Mouse (Mus musculus) midbrain, embryonic 16.5 days (tissue): ENCODE data around the gene Hdac9. TPM values are rescaled to one million over a fixed set of nuclear protein-coding genes. Genes with fewer than 3 reads are reported as not detected.

Experiments used
- ATAC-seq: fragments of 200-750 bp; cut with Nextera tagmentation; 2 replicates; pipeline ENCODE4 v1.8.0; 2017; ENCODE audit warnings: moderate TSS enrichment
- H3K27ac ChIP-seq: fragments of 300-500 bp; sonication (generic); 2 replicates; pipeline ENCODE4 v1.5.1; 2014; ENCODE audit warnings: mild to moderate bottlenecking, low read length, mixed read lengths
- H3K27me3 ChIP-seq: fragments of 300-500 bp; sonication (generic); 2 replicates; pipeline ENCODE4 v1.6.1; 2014; ENCODE audit warnings: low read depth, low read length, mixed read lengths; ENCODE audit not compliant: control insufficient read depth, insufficient read depth
- H3K36me3 ChIP-seq: fragments of 300-500 bp; sonication (generic); 2 replicates; pipeline ENCODE4 v1.6.1; 2014; ENCODE audit warnings: mild to moderate bottlenecking, low read length, moderate library complexity, mixed read lengths; ENCODE audit not compliant: control insufficient read depth, insufficient read depth
- H3K4me1 ChIP-seq: fragments of 300-500 bp; sonication (generic); 2 replicates; pipeline ENCODE4 v1.6.1; 2014; ENCODE audit warnings: mild to moderate bottlenecking, low read length, mixed read lengths; ENCODE audit not compliant: control insufficient read depth, insufficient read depth
- H3K4me2 ChIP-seq: fragments of 300-500 bp; sonication (generic); 2 replicates; pipeline ENCODE4 v1.6.1; 2014; ENCODE audit warnings: mild to moderate bottlenecking, low read length, mixed read lengths
- H3K4me3 ChIP-seq: fragments of 300-500 bp; sonication (generic); 2 replicates; pipeline ENCODE4 v1.5.1; 2014; ENCODE audit warnings: low read depth, mild to moderate bottlenecking, low read length, moderate library complexity, mixed read lengths
- H3K9ac ChIP-seq: fragments of 300-500 bp; sonication (generic); 2 replicates; pipeline ENCODE4 v1.6.1; 2014; ENCODE audit warnings: low read depth, low read length, mixed read lengths
- H3K9me3 ChIP-seq: fragments of 300-500 bp; sonication (generic); replicated peaks from 2 replicates; pipeline ENCODE4 v1.6.1; 2014; ENCODE audit warnings: mild to moderate bottlenecking, low read length, mixed read lengths; ENCODE audit not compliant: control insufficient read depth, poor library complexity, severe bottlenecking
- WGBS: fragments of 180-500 bp; shearing (Covaris S2); extraction: QIAGEN DNeasy Blood & Tissue Kit; methylation state at CpG from one replicate; pipeline ENCODE4 v1.1.7; 2014; 5-methylcytosine and 5-hydroxymethylcytosine counted together
- polyA plus RNA-seq: library from polyadenylated mRNA; unstranded; fragments of >200 nt; fragmentation: Nextera tagmentation; extraction: Ambion mirVana; gene quantifications from 2 replicates; pipeline ENCODE4 v1.2.1, GENCODE M21; 2015

The Hdac9 gene
- polyA plus RNA-seq, 1 experiment from 2014 or later: 12.6 TPM

DNA sequence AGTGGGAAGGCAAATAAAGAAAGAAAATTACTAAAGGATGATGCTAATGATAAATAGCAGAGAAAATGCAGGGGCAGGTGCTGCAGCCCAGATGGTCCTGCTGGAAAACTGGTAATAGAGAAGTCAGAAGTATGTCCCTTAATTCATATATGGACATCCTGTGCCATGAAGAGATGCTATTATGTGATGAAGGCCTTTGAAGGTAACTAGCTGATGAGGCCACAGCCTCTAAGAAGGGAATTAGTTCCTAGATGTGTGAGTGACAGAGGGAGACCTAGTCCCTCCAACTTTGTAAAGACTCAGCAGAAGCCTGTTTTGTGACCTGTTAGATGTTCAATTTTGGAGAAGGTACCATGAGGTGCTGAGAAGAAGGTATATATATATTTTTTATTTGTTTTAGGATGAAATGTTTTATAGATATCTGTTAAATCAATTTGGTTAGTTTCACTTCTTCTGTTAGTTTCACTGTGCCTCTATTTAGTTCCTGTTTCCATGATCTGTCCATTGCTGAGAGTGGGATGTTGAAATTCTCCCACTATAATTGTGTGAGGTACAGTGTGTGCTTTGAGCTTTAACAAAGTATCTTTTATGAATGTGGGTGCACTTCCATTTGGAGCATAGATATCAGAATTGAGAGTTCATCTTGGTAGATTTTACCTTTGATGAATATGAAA lies 721.6 kb downstream of the Hdac9 start:
- Histone ChIP-seq H3K27ac (no peak overlapping the region), H3K27me3 (no peaks in the 10 kb centered on the region), H3K9ac (no peak overlapping the region), H3K36me3 (no peaks in the 10 kb centered on the region), H3K9me3 (no peaks in the 10 kb centered on the region), H3K4me1 (no peaks in the 10 kb centered on the region), H3K4me3 (no peak overlapping the region), H3K4me2 (no peak overlapping the region)
- ATAC-seq: no peak

DNA sequence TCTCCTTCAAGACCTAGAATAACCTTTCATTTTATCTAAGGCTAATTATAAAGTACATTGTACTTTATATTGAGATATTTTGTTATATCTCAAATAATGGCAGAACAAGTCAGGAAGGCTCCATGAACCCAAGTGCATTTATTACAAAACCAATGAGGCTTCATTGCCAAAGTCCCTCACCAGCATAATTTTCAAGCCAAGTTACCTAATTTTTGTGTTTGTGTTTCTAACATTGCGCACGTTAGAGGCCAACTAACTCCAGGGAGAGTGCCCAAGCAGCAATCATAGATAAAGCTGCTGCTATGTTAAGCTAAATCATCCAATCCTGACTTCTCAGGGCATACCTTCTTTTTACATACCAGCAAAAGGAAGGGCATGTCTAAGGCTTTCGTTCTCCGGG lies 722.8 kb downstream of the Hdac9 start:
- Histone ChIP-seq H3K4me2 (no peak overlapping the region), H3K9me3 (no peaks in the 10 kb centered on the region), H3K9ac (no peak overlapping the region), H3K27ac (no peak overlapping the region), H3K4me1 (no peaks in the 10 kb centered on the region), H3K4me3 (no peak overlapping the region), H3K27me3 (no peaks in the 10 kb centered on the region), H3K36me3 (no peaks in the 10 kb centered on the region)
- WGBS: 93% methylated on average over 4 of the region's 4 CpGs
- no peak for ATAC-seq

DNA sequence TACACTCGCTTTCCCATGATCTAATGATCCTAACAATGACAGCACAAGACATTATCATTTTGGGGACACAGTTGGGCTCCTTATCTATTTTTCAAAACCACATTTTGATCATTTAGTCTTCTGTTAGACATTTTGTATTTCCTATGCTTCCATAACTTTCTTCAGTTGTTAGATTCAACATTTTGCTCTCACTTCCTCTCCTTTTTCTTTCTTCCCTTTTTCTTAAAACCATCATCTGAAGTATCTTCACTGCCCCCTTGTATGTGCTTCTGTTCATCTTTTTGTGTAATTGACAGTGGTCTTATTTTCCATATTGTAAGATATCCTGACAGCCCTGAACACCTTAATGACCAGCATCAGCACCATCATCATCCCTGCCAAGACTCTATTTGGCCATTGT lies 725.6 kb downstream of the Hdac9 start:
- Histone ChIP-seq H3K4me1 (no peaks in the 10 kb centered on the region), H3K27ac (no peak overlapping the region), H3K4me3 (no peak overlapping the region), H3K4me2 (no peak overlapping the region), H3K36me3 (no peaks in the 10 kb centered on the region), H3K9me3 (no peaks in the 10 kb centered on the region), H3K27me3 (no peaks in the 10 kb centered on the region), H3K9ac (no peak overlapping the region)
- ATAC-seq: no peak
- 97% methylated on average over 1 of the region's 1 CpGs for WGBS

DNA sequence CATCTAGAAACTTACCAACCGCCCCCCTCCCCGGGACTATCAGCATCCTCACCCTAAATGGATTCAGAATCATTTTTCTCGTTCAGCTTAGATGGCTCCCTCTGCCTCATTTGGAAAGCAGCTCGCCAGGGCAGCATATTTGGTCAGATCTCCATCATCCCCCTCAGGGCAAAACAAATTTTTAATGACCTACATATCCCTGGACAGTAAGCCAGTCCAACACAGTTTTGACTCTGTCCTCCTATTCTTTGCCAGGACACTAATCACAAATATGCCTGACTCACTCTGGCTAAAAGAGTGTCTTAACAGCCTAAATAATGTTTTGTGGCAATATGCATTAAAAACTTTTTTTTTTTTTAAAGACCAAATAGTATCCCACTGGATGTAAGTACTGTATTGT lies 738.0 kb downstream of the Hdac9 start:
- H3K4me1 ChIP-seq: no peaks in the 10 kb centered on the region
- no peak overlapping the region for H3K27ac ChIP-seq
- no peaks in the 10 kb centered on the region for H3K27me3 ChIP-seq
- H3K4me2 ChIP-seq: no peak overlapping the region
- WGBS: 76% methylated on average over 4 of the region's 4 CpGs
- H3K4me3 ChIP-seq: no peak overlapping the region
- no peaks in the 10 kb centered on the region for H3K36me3 ChIP-seq
- ATAC-seq: no peak
- H3K9me3 ChIP-seq: no peaks in the 10 kb centered on the region
- H3K9ac ChIP-seq: no peak overlapping the region

DNA sequence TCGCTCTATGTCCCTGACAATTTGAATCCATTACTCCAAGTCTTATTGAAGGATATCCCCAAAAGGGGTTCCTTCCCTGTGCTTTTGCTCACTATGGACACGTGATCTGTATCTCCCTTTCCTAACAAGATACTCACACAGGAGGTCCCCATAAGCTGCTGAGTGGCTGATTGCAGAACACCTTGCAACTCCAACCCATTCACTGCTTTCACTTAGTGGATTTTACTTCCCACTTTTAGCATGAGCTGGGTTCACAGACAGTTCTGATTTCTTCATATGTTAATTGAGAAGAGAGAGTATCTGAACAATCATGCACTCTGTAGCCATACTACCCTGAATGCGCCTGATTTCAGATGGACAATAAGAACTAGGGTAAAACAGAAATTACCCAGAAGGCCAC lies 740.1 kb downstream of the Hdac9 start:
- Histone ChIP-seq H3K4me3 (no peak overlapping the region), H3K4me1 (no peaks in the 10 kb centered on the region), H3K36me3 (no peaks in the 10 kb centered on the region), H3K27ac (no peak overlapping the region), H3K4me2 (no peak overlapping the region), H3K9ac (no peak overlapping the region), H3K27me3 (no peaks in the 10 kb centered on the region), H3K9me3 (no peaks in the 10 kb centered on the region)
- ATAC-seq: no peak
- 87% methylated on average over 3 of the region's 3 CpGs for WGBS

DNA sequence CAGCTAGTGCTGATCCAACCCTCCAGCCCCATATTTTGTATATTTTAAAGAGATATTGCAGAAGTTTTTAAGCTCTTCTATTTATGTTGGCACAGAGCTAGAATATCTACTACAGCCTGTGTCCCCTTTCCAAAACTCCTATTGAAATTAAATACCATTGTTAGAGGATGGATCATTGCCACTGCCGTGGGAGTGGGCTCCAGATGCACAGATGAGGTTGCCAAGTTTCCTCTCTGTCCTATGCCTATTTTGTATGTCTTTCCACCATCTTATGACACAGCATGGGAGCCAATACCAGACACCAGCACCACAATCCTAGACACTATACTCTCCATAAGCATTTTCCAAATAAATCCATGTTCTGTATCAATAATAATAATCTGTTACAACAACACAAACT lies 743.9 kb downstream of the Hdac9 start:
- Histone ChIP-seq H3K27ac (no peak overlapping the region), H3K4me2 (no peak overlapping the region), H3K4me1 (no peaks in the 10 kb centered on the region), H3K9me3 (no peaks in the 10 kb centered on the region), H3K27me3 (no peaks in the 10 kb centered on the region), H3K36me3 (no peaks in the 10 kb centered on the region), H3K9ac (no peak overlapping the region), H3K4me3 (no peak overlapping the region)
- 65% methylated on average over 1 of the region's 1 CpGs for WGBS
- ATAC-seq: no peak

DNA sequence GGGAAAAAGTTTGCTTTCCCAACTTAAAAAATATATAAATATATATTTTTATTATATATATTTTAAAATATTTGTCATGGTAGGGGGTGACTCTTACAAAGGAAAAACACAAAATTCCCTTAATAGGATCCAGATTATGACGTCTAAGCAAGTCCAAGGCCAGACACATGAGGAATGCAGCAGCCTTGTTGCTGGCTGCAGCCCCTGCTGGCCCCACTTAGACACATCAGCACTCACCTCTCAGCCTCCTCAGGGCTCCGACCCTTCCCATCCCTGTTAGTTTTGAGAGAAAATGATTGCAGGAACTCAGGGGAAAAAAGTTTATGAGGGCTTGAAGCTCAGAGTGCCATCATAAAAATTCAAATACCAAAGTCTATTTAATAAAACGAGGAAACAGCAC lies 746.3 kb downstream of the Hdac9 start:
- ATAC-seq: no peak

DNA sequence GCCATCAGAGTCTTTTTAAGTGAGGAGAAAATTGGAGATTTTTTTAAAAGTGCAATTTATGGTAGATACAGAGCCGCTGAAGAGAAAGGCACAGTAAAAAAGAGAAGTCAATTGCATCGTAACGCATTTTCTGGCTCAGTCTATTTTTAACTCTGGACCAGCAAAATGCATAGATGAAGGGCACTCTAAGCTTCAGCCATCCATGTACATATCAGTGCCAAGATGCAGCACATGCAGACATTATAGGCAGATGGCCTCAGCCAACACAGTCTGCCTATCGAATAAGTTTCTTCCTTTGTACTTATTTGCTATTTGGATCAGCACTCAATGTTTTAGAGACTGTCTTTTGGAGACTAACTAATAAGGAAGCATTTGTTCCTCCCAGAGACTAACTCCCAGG lies 751.2 kb downstream of the Hdac9 start:
- Histone ChIP-seq H3K9me3 (no peaks in the 10 kb centered on the region), H3K36me3 (no peaks in the 10 kb centered on the region), H3K27me3 (no peaks in the 10 kb centered on the region), H3K4me2 (no peak overlapping the region), H3K9ac (no peak overlapping the region), H3K27ac (no peak overlapping the region), H3K4me3 (no peak overlapping the region), H3K4me1 (no peaks in the 10 kb centered on the region)
- WGBS: 83% methylated on average over 4 of the region's 4 CpGs
- no peak for ATAC-seq

More for the DNA sequence above, 746.3 kb downstream of the Hdac9 start:
- Histone ChIP-seq H3K36me3 (no peaks in the 10 kb centered on the region), H3K4me3 (no peak overlapping the region), H3K9ac (no peak overlapping the region), H3K27me3 (no peaks in the 10 kb centered on the region), H3K4me1 (no peaks in the 10 kb centered on the region), H3K4me2 (no peak overlapping the region), H3K9me3 (no peaks in the 10 kb centered on the region), H3K27ac (no peak overlapping the region)
- 69% methylated on average over 3 of the region's 3 CpGs for WGBS

DNA sequence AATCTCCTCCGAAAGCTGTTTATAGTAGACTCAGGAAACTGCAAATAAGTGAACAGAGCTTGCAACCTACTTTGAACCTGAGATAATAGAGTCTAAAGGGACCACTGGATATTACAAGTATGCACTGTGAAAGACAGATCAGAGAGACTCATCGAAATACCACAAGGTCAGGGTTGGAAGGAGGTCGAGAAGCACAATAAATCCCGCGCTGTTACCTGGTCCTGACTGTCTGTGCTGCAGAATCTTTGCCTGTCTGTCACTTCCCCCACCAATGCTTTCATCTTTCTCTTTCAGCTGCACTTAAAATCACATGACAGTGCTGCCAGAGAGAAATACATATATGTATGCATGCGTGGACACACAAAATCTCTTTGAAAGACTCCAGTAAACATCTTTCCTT lies 760.6 kb downstream of the Hdac9 start:
- no peak overlapping the region for H3K4me2 ChIP-seq
- no peak overlapping the region for H3K9ac ChIP-seq
- H3K9me3 ChIP-seq: no peaks in the 10 kb centered on the region
- H3K27ac ChIP-seq: no peak overlapping the region
- no peak overlapping the region for H3K4me3 ChIP-seq
- no peaks in the 10 kb centered on the region; the same call in 1 of the 2 replicates for H3K4me1 ChIP-seq
- WGBS: 75% methylated on average over 6 of the region's 6 CpGs
- peak; percentile 70; the same call in 1 of the 2 replicates for ATAC-seq
- H3K36me3 ChIP-seq: no peaks in the 10 kb centered on the region
- H3K27me3 ChIP-seq: no peaks in the 10 kb centered on the region
